Mouse (Mus musculus) layer of hippocampus, adult 11-12 months (tissue): ENCODE measurements around the gene Efs.
A peak's percentile ranks its signal among the peaks of the same experiment; 100 is the strongest.
"Not testable (repeated sequence)": the region's sequence is repeated elsewhere in the genome, so short reads cannot be mapped to it uniquely, and the experiment has no call there.

Source experiments
- DNase-seq: peaks from one replicate; pipeline ENCODE4 v3.0.0; 2022; ENCODE audit warnings: low spot score

Efs gene

DNA sequence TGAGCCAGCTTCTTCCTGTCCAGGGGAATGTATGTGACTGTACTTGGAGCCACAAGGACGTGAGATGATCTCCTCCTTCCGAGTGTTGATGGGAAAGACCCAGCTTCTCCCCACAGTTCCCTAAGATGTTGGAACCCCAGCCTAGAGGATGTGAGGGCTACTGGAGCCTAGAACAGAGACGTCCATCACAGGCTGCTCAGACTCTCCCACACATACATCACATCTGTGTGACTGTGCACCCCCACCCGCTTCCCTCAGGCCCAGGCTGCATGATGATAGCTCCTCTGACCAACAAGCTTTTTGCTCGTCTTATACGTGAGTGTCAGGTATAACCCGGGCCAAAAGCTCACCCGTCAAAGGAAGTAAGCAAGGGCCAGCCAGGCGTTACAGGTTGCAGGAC lies 22.9 kb upstream of the Efs start:
- no peak for DNase-seq

DNA sequence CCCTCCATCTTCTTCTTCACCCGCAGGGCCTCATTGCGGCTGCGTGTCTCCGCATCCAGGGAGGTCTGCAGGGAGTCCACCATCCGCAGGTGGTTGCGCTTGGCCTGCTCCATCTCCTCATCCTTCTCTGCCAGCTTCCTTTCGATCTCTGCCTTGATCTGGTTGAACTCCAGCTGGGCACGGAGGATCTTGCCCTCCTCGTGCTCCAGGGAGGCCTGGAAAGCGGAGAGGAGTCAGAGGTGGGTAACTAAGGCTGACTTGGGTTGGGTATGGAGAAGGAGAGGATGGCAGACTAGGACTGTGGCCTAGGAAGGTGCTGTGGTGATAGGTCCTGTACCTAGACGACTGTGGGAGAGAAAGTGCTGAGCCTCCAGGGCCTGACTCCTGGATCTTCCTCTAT lies 21.1 kb upstream of the Efs start:
- not testable (repeated sequence) for DNase-seq

DNA sequence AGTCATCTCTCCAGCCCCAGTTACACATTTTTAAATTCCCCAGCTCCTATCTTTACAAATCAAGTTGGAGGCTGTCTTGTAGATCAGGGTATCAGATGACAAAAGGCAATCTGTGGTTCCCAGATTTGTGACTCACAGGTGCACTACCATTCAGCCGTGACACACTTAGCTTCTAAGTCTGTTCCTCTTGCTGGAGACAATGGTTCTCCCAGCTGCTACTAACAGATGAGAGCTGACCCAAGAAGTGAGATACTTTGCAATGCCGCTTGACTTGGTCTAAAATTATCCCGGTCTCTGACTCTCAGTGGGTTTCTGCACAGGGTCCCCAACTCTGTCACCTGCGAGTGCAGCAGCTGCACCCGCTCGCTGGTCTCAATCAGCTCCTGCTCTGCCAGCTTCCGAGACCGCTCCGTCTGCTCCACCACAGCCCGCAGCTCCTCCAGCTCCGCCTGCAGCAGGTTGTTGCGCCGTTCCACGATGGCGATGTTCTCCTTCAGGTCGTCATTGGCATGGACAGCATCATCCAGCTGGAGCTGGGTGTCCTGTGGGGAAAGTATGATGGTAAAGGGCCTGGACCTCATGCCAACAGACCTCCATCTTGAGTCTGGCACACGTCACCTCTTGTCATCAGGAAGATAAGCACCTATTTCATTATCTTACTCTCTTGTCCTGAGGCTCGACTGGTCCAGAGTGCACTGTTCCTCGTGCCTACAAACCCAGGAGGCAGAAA lies 20.2 kb upstream of the Efs start:
- no peak for DNase-seq

DNA sequence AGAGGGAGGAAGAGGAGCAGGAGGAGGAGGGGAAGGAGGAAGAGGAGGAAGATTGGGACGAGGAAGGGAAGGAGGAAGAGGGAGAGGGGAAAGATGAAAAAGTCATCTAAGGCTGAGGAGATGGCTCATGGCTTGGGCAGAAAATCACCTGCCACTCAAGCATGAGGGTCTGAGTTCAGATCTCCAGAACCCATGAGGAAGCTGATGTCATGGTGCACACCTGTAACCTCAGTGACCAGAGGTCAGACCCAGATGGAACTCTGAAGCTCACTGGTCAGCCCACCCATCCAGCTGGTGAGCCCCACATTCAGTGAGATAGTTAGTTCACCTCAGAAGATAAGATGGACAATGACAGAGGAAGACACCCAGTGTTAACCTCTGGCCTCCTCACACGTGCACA lies 19.0 kb upstream of the Efs start:
- no peak for DNase-seq

DNA sequence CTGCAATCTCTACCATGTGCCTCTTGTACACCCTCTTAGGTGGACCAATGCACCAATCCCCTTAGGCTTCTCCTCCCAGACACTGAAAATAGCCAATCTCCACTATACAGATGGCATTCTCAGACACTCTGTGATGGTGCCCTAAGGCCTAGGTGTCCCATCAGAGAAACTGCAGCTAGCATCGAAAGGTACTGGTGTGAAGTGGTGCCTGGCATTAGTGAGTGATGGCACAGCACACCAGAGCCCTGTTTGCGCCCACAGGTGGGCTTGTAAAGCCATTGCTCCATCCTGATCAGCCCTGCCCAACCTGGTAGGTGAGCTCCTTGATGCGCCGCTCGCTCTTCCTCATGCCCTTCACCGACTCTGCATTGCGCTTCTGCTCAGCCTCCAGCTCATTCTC lies 18.0 kb upstream of the Efs start:
- DNase-seq, result no peak

DNA sequence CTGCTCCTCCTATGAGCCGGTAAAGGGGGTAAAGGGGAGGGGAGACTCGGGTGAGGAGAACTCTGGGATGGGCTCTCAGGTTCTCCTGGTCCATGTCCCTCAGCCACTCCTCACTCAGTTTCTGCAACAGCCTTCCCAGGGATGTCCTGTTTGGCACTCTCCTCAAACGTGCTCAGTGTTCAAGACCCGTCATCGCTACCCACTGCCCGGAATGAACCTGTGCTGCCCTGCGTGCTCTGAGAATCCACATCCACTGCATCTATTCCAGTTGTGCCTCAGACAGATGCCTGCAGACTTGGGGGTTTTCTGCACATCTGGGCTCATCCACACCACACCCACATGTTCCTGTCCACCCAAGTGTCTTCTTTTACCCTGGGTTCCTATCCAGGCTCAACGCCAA lies 16.6 kb upstream of the Efs start:
- no peak for DNase-seq

DNA sequence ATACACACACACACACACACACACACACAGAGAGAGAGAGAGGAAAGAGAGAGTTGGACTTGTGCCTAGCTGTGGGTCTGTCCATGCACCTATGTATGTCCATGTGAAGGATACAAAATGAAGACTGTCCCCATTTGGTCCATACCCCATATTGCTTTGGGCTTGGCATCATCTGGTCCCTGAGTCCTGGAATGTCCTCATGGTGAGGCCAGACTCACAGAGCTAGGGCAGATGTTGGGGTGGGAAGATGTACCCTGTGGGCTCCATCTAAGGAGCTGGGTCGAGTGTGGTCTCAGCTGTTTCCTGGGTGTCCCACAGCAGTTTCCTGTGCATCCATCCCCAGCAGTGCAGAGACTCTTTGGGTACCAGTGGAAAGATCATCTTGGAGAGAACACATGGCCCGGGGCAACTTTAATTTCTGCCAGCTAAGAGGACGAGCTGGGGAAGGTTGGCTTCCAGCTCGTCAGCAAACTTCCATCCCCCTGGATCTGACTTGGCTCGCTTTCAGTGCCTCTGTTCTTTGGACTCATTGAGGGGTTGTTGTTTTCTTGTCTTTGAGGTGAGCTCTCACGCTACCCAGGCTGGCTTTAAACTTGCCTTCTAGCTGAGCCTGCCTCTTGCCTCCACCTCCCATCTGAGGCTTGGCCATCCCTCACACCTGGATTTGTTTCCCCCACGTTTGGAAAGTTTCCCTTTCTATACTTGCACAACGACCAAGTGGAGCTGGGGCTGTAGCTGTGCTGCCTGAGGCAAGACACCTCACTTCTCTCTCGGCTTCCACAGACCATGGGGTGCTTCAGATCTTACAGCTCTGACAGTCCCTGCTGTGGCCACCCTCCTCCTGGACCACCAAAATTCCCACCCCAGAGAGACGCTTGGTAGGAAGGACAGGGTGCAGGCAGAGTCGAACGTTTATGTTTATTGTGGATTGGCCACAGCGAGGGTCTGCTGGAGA lies 15.4 kb upstream of the Efs start:
- no peak for DNase-seq

DNA sequence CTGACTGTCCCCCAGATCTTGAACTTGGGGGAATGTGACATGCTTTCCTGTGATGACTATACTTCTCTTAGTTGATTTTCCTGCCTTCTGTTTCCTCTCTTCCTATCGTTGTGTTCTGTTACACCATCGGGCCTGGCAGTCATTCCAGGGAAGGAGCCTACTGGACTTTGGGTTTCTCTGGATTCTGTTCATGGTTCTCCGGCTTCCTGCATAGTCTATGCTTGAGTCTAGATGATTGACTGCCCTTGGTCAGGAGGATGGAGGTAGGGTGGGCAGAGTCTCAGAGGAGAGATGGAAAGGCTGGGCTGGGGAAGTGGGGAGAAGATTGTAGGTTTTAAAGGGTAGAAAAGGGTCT lies 14.2 kb upstream of the Efs start:
- no peak for DNase-seq

DNA sequence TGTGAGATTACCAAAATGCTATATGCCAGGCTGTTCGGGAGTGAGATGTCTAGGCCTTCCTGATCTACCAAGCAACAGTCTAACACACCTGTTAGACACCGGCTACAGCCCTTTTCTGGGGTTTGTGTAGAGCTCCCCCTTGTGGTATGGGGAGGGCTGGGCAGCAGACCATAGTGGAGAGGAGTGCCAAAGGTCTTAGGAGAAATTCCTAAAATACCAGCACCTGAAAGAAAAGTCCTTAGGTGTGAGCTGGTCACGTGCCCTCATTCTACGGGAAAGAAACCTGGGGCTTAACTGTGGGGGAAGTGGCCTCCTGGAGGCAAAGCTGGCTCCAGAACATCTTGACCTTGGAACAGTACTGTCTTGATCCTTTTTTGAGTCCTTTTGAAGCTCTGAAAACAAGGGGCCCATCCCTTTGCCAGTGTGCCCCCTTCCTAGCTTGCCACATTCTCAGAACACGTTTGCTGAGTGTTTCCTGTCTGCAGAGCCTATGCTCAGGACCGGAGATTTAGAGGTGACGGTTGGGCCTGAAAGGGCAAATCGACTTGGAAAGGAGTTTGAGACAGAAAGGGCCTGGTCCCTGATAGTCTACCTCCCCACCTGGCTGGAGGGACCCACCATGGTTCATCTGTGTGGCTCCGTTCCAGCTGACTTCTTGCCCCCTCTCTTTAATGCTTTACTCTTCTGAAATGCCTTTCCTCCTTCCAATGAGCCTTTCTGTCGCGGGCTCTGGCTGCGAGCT lies 13.7 kb upstream of the Efs start:
- peak; percentile 70 for DNase-seq

DNA sequence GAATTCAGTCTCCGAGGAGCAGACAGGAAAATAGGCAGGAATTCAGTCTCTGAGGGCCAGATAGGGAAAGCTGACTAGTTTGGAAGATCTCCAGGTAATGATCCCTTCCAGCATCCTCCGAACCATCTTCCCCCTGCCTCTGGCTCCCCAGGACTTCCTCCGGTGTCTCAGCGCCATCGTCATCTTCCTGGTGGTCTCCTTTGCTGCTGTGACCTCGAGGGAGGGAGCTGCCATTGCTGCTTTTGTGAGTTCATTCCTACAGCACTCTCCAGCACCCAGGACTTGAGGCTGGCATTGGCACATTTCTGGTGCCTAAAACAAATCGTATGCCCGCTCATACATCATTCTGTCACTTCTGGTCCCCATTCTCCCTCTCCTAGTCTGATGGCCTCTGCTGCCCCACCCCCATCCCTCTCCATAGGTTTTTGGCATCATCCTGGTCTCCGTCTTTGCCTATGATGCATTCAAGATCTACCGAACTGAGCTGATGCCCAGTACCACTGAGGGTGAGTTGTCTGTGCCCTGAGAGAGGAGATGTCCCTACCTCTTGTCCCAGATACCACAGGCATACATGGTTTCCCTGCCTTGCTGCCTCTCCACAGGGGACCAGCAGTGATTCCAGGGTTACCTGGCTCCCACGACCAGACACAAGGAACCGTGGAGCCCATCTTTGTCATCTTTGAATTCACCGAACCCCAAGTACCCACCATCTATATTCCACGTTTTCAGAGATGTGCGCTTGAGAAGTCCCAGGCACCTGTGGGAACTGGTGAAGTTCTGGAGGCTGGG lies 12.7 kb upstream of the Efs start:
- no peak for DNase-seq

DNA sequence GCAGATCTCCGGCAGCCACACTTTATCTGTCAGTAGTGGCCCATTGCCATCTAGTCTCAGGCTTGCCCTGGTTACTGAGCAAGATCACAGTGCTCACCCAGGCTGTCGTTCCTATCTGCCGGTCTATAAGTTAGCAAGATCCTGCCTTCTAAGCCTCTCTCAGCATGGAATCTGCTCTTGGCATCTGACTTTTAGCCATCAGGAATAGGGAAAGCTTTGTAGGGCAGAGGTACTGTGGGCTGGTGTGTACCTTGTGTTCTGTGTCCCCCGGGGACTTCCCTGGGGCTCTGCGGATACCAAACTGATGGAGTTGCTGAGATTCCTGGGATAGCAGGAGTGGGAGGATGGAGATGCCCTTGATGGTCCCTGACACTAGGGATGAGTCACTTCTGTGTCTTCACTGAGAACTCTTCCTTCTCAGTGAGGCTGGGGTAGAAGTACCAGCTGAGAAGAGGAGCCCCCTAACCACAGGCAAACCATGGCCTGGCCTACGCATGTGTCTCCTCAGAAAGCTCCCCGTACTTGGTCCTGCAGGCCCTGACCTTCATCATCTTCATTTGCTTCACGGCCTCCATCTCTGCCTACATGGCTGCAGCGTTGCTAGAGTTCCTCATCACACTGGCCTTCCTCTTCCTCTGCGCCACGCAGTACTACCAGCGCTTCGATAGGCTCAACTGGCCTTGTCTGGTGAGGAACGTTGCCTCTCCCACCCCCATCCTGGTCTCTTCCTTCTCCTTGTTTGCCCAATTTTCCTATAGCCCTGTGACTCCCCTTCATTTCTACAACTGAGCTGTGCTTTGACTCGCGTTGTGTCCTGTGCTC lies 11.6 kb upstream of the Efs start:
- no peak for DNase-seq

DNA sequence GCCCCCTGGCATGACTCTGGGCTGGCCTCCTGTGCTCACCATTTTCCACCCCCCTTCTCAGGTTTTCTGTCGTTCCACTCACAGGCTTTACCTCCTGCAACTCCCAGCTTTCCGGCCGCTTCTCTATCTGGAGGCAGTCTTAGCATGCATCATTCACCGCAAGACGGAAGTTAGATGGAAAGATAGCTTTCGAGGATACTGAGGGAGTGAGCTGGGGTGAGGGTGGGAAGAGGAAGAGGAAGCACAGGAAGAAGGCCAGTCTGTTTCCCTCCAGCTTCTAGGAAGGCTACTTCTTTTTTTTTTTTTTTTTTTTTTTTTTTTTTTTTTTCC lies 10.9 kb upstream of the Efs start:
- DNase-seq, result no peak

DNA sequence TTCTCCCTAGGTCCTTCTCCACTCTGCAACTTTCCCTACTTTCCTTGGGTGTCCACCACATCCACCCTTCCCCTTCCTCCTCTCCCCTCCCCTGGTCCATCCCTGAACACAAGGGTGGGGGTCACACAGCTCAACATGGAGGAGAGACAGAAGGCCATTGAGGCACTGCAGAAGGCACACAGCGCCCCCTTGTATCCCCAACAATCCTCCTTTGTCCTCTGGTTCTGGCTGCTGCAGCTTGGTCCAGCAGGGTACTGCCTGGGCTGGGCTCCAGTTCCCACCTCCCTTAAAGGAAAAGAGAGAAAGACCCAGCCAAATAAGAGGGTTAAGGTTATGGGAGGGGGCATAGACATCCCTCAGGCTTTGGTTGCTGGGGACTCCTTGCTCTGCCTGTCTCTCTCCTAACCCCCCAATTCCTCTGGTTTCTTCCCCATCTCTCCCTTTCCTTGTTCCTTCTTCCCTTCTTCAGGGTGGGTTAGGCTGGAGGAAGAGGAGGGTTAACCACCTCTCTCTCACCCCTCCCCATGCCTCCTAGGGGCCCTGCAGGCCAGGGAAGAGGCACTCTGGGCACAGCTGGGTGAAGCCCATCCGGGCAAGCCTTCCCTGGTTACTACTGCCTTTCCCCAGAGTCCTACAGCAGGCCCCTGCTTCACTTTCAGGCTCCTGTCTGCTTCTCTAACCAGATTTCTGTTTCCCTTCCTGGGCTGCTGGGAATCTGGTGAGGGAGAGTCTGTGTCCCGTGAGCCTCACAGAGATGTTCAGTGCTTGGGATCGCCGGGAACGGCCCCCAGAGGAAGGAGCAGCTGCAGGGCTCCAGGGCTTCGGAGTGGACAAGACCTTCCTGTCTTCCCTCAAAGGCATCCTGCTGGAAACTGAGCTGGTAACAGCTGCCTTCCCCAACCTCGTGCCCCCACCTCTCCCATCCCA lies 10.2 kb upstream of the Efs start, which contains the start of gene Cmtm5:
TSS of gene Cmtm5 (plus strand) at position 358 of the 927 bp plus-strand sequence.
- peak; percentile 87 for DNase-seq

DNA sequence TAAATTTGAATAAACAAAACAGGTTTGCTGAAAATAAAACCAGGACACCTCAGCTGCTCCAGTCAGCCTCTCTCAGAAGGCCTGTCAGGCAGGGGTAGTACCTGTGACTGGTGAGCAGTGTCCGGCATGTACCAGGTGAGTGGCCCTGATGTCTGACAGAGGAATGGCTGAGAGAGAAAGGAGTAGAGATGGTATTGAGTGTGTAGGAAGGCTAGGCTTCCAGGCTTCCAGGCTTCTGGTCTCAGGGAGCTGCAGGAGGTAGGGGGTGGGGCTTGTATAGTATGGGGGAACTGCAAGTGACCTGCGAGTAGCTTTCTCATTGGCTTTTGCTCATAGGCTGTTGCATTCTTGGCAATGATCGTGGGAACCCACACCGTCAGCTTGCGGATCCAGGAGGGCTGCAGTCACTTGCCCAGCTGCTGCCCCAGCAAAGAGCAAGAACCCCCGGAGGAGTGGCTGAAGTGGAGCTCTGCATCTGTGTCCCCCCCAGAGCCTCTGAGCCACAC lies 6.8 kb upstream of the Efs start, which contains the start of gene Il25:
TSS of gene Il25 (plus strand) at position 51 of the 506 bp plus-strand sequence.
- DNase-seq, result no peak

DNA sequence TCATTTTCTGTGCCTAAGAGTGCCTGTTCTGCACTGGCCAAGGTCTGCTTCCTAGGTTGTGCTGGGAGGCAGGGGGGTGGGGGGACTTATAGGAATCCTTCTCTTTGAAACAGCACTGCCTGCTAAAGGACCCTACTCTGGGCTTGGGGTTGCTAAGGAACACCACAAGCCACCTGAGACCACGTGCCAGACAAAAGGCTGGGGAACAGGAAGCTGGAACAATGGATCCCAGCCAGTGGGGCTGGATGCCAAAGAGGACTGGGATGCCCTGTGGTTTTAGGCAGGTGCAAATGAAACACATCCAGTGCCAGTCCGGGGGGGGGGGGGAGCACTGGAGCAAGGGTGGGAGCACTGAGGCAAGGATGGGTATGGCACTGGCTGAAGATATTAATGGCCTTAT lies 4.5 kb upstream of the Efs start:
- no peak for DNase-seq

DNA sequence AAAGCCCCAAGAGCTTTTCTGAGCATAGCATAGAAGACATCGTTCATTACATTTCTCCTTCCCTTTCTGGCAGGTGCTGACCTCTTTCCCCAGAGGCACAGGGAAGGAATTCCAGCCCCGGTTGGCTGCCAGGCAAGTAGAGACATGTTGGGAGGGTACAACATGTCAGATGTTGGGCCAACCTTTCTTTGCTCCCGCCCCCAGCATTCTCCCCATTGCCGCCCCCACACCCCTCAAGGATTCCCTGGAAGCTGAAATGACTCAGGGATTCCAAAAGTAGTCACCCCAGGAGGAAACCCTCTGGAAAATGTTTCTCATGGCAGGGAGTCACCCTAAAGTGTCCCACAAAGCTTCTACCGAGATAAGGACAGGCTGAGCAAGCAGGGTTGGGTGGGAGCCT lies 3.9 kb upstream of the Efs start:
- DNase-seq, result no peak

DNA sequence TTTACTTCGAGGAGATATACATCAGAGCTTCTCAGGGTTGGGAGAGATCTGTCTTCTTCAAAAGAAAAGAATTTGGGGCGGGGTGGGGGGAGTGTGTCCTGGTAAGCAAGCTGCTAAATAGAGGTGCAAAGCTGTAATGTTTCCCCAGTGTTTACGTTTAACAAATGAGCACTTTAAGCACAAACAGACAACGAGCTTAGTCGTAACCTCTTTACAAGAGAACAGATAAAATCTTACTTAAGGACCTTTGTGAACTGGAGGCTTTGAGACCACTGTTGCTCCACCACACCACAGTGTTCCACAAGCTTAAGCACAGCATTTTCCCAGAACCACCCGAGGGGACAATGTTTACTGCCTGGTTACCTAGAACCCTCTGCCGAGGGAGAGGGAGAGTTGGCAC lies 1.4 kb upstream of the Efs start:
- DNase-seq, result no peak

DNA sequence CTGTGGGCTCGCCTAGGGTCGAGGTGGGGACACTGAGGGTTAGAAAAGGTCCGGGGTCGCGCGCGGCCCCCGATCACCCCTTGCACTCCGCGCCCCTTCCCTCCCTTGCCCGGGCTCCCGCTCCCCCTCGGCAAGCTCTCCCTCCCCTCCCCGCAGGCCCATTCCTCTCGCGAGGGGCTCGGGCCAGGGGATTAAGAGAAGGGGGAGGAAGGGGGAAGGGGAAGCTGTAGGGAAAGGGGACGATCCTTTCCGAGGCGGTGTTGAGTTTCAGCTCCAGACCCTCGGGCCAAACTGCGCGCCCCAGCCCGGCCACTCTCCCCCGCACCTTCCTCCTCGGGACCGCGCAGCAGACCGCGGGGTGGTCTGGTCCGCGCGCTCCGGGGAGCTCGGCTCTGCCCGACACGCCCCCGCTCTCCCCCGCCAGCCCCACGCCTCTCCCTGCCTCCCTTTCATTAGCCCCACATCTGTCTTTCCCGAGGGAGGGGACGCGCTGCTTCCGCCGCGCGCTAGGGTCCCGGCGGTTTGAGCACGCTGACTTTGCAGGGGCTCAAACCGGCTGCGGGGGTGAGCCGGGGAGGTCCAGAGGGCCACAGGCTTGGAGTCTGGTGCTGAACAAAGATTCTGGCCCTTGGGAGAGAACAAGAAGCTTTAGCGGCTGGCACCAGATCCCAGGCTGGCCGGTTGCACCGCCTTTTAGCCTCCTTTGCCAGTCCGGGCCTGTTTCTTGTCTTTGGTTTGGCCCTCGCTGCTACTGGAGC lies 654 bp upstream of the Efs start:
- DNase-seq, result no peak
